Mouse (Mus musculus) adrenal gland, postnatal 25 days (tissue): ENCODE results near the gene Ly6c1. TPM values are rescaled to one million over a fixed set of nuclear protein-coding genes. Genes with fewer than 3 reads are reported as not detected.
"Not testable (repeated sequence)": the region's sequence is repeated elsewhere in the genome, so short reads cannot be mapped to it uniquely, and the experiment has no call there.

Experiments used
- DNase-seq: peaks from one replicate; pipeline ENCODE4 v3.0.0; 2021; ENCODE audit warnings: mixed read lengths
- long read RNA-seq: library from polyadenylated mRNA; stranded (forward); transcript quantifications from one replicate; pipeline ENCODE4 v2.0.0, GENCODE M21; 2021
- total RNA-seq: library from RNA; stranded (reverse); gene quantifications from 2 replicates; pipeline ENCODE4 v1.2.3, GENCODE M21; 2021

Ly6c1 gene
- total RNA-seq, result 70.1 and 72.8 TPM in 2 replicates
- long read RNA-seq, transcript Ly6c1-201 (4 exons, 844 nt), result major isoform, 16 of 33 reads
- long read RNA-seq, partial matches to known transcripts, result 5 of 33 reads
- long read RNA-seq, other reads (novel, unspliced or antisense), result 7 of 33 reads

- not testable (repeated sequence) for DNase-seq
Measured at GRCm38 (mm10) chr15:75048642-75049261, at the start of gene Ly6c1. TSS of gene Ly6c1 (minus strand) at chr15:75048830.

GRCm38 (mm10) chr15:75088041-75088440 lies 39.4 kb upstream of the Ly6c1 start:
- not testable (repeated sequence) for DNase-seq

GRCm38 (mm10) chr15:75069965-75070364 lies 21.3 kb upstream of the Ly6c1 start:
- no peak for DNase-seq

GRCm38 (mm10) chr15:75062030-75062574 lies 13.5 kb upstream of the Ly6c1 start:
- peak; percentile 64 for DNase-seq

GRCm38 (mm10) chr15:75060505-75060904 lies 11.9 kb upstream of the Ly6c1 start:
- peak; percentile 53 for DNase-seq

GRCm38 (mm10) chr15:75055985-75056384 lies 7.4 kb upstream of the Ly6c1 start:
- no peak for DNase-seq

- not testable (repeated sequence) for DNase-seq
Measured at GRCm38 (mm10) chr15:75055425-75055824, 6.8 kb upstream of the Ly6c1 start.

- not testable (repeated sequence) for DNase-seq
Measured at GRCm38 (mm10) chr15:75052414-75052813, 3.8 kb upstream of the Ly6c1 start.

- not testable (repeated sequence) for DNase-seq
Measured at GRCm38 (mm10) chr15:75051141-75051540, 2.5 kb upstream of the Ly6c1 start.

- DNase-seq, result not testable (repeated sequence)
Measured at GRCm38 (mm10) chr15:75050593-75050992, 2.0 kb upstream of the Ly6c1 start.

- not testable (repeated sequence) for DNase-seq
Measured at GRCm38 (mm10) chr15:75049811-75050210, 1.2 kb upstream of the Ly6c1 start.

GRCm38 (mm10) chr15:75047970-75048320 lies 685 bp downstream of the Ly6c1 start:
- DNase-seq, result not testable (repeated sequence)

GRCm38 (mm10) chr15:75047313-75047969 lies 1.2 kb downstream of the Ly6c1 start:
- DNase-seq, result not testable (repeated sequence)

GRCm38 (mm10) chr15:75045501-75045900 lies 3.1 kb downstream of the Ly6c1 start:
- DNase-seq, result peak; percentile 16

- DNase-seq, result not testable (repeated sequence)
Measured at GRCm38 (mm10) chr15:75021020-75021759, 27.4 kb downstream of the Ly6c1 start.

GRCm38 (mm10) chr15:75019446-75019845 lies 29.2 kb downstream of the Ly6c1 start:
- not testable (repeated sequence) for DNase-seq

Other genes starting within 250 kb of the Ly6c1 start
- not detected in 2 replicates for gene Gml2, start 229.8 kb downstream of the Ly6c1 start, total RNA-seq
- gene 2010109I03Rik, start 151.8 kb downstream of the Ly6c1 start, total RNA-seq, result 2.9 and 4.2 TPM in 2 replicates
- not detected in 2 replicates for gene Ly6i, start 65.4 kb downstream of the Ly6c1 start, total RNA-seq
- 38.3 and 38.4 TPM in 2 replicates for gene Ly6a, start 50.8 kb downstream of the Ly6c1 start, total RNA-seq
- 3.2 and 3.3 TPM in 2 replicates for gene Ly6c2, start 63.1 kb upstream of the Ly6c1 start, total RNA-seq
- not detected in 2 replicates for gene Ly6g, start 106.4 kb upstream of the Ly6c1 start, total RNA-seq
- not detected in 2 replicates for gene BC025446, start 167.5 kb upstream of the Ly6c1 start, total RNA-seq
- gene Ly6f, start 219.6 kb upstream of the Ly6c1 start, total RNA-seq, result not detected in 2 replicates